Mouse (Mus musculus) common myeloid progenitor, adult 5-6 weeks (primary cell): ENCODE data around the gene Mrps18b. TPM values are rescaled to one million over a fixed set of nuclear protein-coding genes. Genes with fewer than 3 reads are reported as not detected.

Experiments
- ATAC-seq: replicated peaks from 2 replicates; pipeline ENCODE4 v1.8.0; 2016; ENCODE audit warnings: low read depth, mild to moderate bottlenecking, moderate TSS enrichment, inconsistent platforms; ENCODE audit not compliant: poor library complexity, severe bottlenecking
- total RNA-seq: library from RNA; stranded (forward); fragments of 200-1000, 187-1606 nt; gene quantifications from 2 replicates; pipeline ENCODE4 v1.2.3, GENCODE M21; 2017

The Mrps18b gene
- total RNA-seq, 1 experiment from 2014 or later, result 66.3 TPM

- ATAC-seq, result peak; percentile 31
Observed at GRCm38 (mm10) chr17:35919060-35919715, 3.0 kb upstream of the Mrps18b start.

GRCm38 (mm10) chr17:35918276-35919059, 2.3 kb upstream of the Mrps18b start:
- no peak for ATAC-seq

GRCm38 (mm10) chr17:35917463-35918251, 1.5 kb upstream of the Mrps18b start:
- ATAC-seq, result no peak

GRCm38 (mm10) chr17:35917143-35917462, 914 bp upstream of the Mrps18b start:
- peak; percentile 1; the same call in 1 of the 2 replicates for ATAC-seq

GRCm38 (mm10) chr17:35915538-35916296, 472 bp downstream of the Mrps18b start:
- ATAC-seq, result peak; percentile 1; the same call in 1 of the 2 replicates

GRCm38 (mm10) chr17:35914975-35915374, 1.2 kb downstream of the Mrps18b start:
- no peak for ATAC-seq

GRCm38 (mm10) chr17:35909919-35910369, 6.2 kb downstream of the Mrps18b start, which contains the start of gene Atat1:
TSS of gene Atat1 (minus strand) at chr17:35910075.
- ATAC-seq, result peak; percentile 92

- ATAC-seq, result no peak
Observed at GRCm38 (mm10) chr17:35909186-35909918, 6.8 kb downstream of the Mrps18b start.

GRCm38 (mm10) chr17:35907609-35908008, 8.6 kb downstream of the Mrps18b start:
- no peak for ATAC-seq

GRCm38 (mm10) chr17:35905587-35905986, 10.6 kb downstream of the Mrps18b start:
- ATAC-seq, result no peak

- ATAC-seq, result no peak; the same call in 1 of the 2 replicates
Observed at GRCm38 (mm10) chr17:35903992-35904355, 12.2 kb downstream of the Mrps18b start.

- peak; percentile 40 for ATAC-seq
Observed at GRCm38 (mm10) chr17:35903343-35903991, 12.7 kb downstream of the Mrps18b start.

- ATAC-seq, result peak; percentile 16
Observed at GRCm38 (mm10) chr17:35900636-35901035, 15.6 kb downstream of the Mrps18b start.

GRCm38 (mm10) chr17:35897644-35898573, 18.3 kb downstream of the Mrps18b start:
- 0 out of 2 replicates have a peak, but pooled peaks have one; percentile 1 for ATAC-seq

GRCm38 (mm10) chr17:35896781-35897643, 19.2 kb downstream of the Mrps18b start, which contains the start of gene 2310061I04Rik:
TSS of gene 2310061I04Rik (minus strand) at chr17:35897431.
- ATAC-seq, result peak; percentile 59

GRCm38 (mm10) chr17:35887725-35888124, 28.5 kb downstream of the Mrps18b start:
- no peak for ATAC-seq

GRCm38 (mm10) chr17:35883777-35884176, 32.4 kb downstream of the Mrps18b start:
- no peak for ATAC-seq
